Mouse (Mus musculus) urinary bladder, postnatal 10 days (tissue): ENCODE data around the gene Large2.

ENCODE experiments used
- DNase-seq: peaks from one replicate; pipeline ENCODE4 v3.0.0; 2022; ENCODE audit warnings: low spot score

The Large2 gene

DNA sequence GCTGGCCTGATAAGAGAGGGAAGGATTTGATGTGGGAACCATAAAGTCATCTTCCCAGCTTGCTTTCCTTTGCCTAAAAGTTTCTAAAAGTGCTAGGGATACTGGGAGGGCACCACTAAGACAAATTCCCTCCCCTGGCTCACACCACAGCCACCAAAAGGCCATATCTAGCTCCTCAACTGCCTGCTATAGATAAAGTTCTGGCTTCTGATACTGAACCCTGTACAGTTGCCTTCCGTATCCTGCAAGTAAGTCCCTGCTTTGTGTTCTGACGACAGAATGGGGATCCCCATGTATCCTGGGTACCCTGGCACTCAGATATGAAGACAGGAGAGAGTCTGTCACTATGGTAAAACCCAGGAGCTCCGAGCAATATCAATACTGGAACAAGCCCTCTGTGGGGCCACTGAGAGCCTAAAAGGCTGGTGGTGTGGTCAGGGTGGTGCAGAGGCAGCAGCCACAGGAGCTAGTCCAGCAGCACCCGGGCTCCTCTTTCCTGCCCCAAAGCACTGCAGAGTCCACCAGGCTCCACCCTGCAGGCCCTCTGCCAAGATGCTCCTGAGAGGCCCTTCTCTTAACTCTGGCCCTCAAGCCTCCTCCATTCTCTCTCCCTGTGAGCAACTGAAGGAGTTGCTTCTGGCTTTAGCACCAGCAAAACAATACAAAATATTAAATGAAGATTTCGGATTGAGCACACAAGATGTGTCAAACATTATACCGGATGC is 15.7 kb upstream of the Large2 start:
- no peak for DNase-seq

DNA sequence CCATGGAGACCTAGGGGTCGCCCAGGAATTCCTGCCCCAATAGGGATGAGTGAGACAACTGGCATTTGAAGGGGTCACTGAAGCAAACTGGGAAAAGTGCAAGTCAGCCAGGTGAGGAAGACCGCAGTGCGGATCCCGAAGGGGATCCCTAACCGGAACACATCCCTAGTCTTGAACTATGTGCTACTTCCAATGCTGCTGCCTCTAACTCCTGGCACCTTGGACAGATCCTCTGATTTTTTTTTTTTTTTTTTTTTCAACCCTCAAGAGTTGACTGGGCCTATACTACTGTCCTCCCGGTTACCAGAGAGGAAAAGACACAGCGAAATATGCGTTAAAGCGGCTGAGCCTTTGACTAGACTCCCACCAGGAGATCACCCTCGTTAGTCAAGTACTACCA is 15.0 kb upstream of the Large2 start:
- no peak for DNase-seq

- DNase-seq = peak; percentile 49
Measured at GRCm38 (mm10) chr2:92388891-92389641, 14.4 kb upstream of the Large2 start.

GRCm38 (mm10) chr2:92388081-92388517 is 13.4 kb upstream of the Large2 start:
- DNase-seq = no peak

GRCm38 (mm10) chr2:92387646-92388045 is 13.0 kb upstream of the Large2 start:
- no peak for DNase-seq

DNA sequence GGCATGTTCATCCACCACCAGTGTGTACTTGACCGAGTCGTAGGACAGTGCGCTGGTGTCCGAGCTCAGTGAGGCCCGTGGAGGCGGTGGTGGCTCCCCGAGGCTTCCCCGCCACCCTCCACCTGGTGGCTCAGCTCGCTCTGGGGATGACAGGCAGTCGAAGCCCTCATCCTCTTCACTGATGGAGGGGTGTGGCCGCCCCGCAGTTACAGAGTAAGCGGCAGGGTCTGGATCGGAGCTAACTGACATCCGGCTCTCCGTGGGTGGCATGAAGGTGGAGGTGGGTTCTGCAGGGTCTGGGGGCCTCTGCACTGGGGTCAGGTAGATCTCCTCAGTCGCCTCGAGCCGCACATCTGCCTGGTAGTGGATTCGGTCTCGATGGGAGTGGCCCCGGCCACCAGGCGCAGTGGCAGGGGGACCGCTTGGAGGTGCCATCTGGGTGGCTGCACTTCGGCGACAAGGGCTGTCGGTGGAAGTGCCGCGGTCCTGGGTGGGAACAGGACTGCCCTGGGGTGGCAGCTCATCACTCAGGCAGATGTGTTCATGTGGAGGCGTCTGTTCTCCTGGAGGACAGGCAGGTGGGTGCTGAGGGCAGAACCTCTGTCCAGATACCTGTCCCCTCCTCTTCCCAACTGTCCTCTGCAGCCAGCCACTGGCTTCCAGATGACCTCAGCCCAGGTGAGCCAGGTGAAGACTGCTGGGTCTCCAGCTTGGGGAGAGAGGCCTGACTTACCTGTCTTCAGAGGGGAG is 12.3 kb upstream of the Large2 start:
- no peak for DNase-seq

DNA sequence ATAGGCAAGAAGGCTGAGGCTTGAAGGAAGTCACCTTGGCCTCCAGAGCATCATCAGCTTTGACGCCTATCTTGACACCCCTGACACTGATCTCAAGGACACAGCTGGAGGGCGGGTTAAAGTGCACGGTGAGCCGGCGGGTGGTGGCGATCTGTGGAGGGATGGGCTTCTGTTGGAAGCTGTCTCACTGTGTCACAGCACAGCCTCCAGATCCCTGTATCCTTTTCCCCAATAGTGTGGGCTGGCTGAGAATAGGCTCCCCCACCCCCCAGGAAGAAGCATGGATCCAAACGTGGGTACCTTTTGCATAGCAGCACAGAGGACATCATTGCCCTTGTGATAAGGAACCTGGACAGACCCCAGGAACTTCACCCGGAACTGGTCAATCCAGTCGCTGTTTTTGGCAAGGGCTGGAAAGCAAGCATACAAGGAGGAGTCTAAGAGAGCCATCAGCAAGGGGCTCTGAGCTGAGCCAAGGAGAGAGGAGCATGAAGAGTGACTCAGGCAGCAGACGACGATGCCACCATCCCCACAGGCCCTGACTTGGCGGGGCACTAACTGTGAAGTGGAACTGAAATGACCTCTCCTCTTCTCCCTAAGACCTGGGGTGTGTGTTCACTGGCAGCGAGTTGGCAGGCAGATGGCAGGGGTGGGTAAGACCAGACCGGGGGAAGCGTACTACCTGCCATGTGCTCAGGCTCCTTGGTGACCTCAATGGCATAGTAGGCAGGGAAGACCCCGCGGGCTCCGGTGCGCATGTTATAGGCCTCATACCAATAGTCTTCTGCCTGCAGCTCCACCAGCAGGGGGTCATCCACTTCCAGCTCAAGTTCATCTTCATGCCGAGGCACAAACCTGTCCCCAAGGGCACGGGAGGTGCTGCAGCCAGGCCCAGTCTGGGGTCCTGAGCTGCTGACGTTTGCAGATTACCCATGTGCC is 10.7 kb upstream of the Large2 start:
- no peak for DNase-seq

- DNase-seq = no peak
Measured at GRCm38 (mm10) chr2:92384101-92384500, 9.4 kb upstream of the Large2 start.

- DNase-seq = no peak
Measured at GRCm38 (mm10) chr2:92382759-92383158, 8.1 kb upstream of the Large2 start.

- no peak for DNase-seq
Measured at GRCm38 (mm10) chr2:92381901-92382588, 7.4 kb upstream of the Large2 start, which contains the start of gene 1700029I15Rik. TSS of gene 1700029I15Rik (plus strand) at chr2:92382538.

- DNase-seq = no peak
Measured at GRCm38 (mm10) chr2:92381161-92381560, 6.5 kb upstream of the Large2 start.

DNA sequence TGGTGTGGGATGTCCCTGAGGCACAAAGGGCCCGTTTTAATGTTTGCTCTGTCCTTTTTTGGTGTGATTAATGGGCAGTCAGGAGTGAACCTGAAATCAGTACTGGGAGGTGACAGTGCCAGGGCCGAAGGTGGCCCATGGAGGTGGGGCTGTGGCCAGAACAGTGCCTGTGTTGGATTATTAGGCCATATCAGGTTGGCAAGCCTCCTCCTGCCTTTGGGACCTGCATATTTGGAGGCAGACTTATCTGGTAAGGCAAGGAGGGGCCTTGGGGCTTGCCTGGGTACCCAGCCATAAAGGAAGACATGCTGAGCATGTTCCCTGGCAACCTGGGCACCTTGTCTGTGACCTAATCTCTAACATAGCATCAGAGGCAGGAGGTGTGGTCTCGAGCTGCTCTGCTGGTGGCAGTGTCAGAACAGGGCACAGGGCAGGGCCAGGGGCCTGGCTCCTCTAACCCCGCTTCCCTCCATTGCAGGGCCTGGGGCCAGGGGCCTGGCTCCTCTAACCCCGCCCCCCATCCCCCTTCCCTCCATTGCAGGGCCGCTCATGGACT is 5.9 kb upstream of the Large2 start:
- no peak for DNase-seq

GRCm38 (mm10) chr2:92379783-92380494 is 5.3 kb upstream of the Large2 start:
- no peak for DNase-seq

GRCm38 (mm10) chr2:92377320-92377719 is 2.7 kb upstream of the Large2 start:
- DNase-seq = no peak

DNA sequence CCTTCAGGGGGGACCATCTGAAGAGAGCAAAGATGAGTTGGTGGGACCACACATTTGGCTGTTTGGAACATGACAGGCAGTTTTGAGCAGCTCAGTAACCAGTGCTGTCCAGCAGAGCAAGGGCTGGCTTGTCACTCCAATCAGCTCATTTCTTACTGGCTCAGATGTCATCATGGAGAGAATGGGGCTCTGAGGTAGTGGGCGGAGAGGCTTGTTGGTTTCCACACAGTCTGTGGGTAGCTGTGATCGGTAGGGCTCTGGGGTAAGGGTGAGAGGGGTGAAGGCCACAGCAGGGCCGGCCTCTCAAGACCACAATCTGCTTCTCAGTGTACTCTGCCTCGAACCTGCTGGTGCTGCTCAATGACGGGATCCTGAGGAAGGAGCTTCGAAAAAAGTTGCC is 1.6 kb upstream of the Large2 start:
- DNase-seq = no peak

- DNase-seq = no peak
Measured at GRCm38 (mm10) chr2:92375788-92376187, 1.1 kb upstream of the Large2 start.

DNA sequence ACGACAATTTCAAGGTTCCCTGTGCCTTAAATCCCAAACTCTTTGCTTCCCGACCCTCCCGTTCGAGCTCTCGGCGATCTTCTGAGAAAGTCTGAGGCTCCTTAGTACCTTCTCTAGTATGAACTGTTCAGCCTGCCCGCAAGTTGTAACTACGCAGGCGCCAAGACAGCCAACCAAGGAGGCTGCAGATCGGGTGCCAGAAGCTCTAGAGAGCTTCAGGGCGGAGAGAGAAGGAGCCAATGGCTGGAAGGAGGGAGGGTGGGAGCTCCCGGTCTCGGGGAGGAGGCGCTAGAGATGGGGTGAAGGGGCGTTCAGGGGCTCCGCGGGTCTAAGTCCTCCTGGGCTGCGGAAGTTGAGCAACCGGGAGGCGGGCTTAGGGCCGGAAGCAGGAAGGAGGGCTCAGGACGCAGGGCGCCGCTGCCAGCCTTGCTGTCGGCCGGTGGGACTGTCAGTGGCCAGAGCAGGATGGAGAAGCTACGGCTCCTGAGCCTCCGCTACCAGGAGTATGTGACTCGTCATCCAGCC is 492 bp upstream of the Large2 start:
- peak; percentile 84 for DNase-seq

DNA sequence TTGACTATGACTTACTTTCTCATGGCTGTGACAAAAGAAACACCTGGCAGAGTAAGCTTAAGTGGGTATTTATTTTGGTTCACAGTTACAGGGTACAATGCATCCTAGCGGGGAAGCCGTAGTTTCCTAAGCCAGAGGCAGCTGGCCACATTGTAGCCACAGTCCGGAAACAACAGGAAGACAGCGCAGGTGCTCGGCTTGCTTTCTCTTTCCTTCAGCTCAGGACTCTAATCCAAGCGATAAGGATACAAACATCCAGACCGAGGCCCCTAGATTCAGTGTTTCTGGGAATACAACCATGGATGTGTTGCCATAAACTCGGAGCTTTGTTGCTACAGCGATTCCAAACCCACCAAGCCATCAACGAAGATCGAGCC is 1.2 kb downstream of the Large2 start:
- DNase-seq = no peak

GRCm38 (mm10) chr2:92372767-92373436 is 1.8 kb downstream of the Large2 start:
- no peak for DNase-seq
